Mouse (Mus musculus) adrenal gland, postnatal 25 days (tissue): ENCODE results near the gene Erbb2. TPM values are rescaled to one million over a fixed set of nuclear protein-coding genes. Genes with fewer than 3 reads are reported as not detected.

ENCODE experiments used
- DNase-seq: peaks from one replicate; pipeline ENCODE4 v3.0.0; 2021; ENCODE audit warnings: mixed read lengths
- total RNA-seq: library from RNA; stranded (reverse); gene quantifications from 2 replicates; pipeline ENCODE4 v1.2.3, GENCODE M21; 2021

Gene Erbb2
- total RNA-seq, 1 experiment from 2014 or later, result 6.2 TPM

DNA sequence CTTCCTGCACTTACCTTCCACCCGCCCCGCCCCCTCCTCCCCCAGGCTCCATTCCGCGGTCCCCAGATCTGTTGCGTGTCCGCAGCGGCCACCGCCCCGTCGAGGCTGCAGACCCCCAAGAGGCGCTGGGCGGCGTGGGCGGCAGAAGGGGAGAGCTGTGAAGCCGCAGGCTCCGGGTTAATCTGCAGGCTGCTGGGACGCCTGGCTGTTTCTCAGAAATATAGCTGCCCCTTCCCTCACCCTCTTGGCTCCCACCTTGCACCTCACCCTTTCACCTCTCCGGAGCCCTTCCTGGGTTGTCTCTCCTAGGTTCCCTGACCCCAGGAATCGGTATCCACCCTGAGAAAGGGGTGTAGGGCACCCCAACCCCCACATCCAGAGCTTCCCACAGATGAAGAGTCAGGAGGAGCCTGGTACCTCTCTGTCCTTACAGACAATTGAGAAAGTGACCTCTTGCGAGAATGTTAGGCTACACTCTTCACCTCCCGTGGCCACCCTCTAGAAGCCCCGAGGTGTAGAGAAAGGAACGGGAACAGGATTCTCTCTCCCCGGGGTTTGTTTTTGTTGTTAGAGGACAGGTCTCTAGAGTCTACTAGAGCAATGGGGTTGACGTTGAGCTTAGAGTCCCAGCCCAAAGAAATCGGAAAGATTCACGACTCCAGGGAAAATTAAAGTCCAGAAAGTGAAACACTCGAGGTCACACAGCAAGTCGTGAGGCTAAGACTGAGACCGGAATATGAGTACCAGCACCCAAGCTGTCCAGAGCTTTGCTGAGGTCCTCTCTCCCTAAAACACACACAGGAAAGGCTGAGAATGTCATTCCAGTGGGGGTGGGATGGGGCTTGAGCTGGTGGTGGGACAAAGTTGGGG is 46.1 kb downstream of the Erbb2 start:
- DNase-seq, result no peak

DNA sequence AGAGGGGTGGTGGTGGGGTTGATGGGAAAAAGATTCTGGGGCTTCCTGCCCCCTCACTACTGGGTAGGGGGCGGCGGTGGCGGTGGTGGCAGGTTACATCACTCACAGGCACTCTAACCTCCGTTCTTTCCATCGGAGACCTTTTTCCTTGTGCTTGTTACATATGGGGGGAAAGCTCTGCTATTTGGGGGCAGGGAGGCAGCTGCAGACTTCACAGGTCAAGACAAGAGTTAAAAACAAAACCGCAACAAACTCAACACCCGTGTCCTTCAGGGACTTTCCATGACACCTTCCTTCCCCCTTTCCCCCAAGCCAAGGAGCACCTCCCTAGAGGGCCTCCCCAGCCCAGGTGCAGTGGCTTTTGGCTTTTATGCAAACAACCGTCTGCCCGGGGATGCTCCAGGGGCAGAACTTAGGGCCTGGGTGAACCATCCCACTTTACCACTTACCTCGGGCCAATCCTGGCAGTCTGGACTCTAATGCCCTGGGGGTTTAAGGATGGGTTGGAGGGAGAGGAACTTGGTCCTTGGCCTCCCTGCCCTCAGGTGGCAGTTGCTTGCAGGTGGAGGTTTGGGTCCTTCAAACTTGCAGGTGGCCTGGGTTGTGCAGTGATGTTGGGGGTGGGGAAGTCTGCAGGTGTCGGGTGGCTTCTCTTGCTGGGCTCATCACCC is 46.9 kb downstream of the Erbb2 start:
- no peak for DNase-seq

DNA sequence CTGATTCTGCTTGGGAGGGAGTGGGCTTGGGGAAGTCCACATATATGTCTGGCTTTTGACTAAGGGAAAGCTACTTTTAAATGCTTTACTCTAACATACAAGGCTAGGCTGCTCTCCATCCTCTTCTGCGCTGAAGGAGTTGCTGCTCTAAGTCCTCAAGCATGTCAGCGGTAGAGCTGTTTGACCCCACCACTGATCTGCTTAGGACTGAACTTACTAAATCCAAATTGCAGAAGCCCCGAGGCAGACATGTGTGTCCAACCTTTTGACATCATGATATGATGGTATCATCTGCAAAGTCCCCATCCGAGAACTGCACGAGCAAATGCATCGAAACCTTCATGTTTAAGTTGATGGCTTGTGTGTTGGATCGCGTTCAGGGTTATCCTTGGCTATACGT is 47.6 kb downstream of the Erbb2 start:
- DNase-seq, result no peak

DNA sequence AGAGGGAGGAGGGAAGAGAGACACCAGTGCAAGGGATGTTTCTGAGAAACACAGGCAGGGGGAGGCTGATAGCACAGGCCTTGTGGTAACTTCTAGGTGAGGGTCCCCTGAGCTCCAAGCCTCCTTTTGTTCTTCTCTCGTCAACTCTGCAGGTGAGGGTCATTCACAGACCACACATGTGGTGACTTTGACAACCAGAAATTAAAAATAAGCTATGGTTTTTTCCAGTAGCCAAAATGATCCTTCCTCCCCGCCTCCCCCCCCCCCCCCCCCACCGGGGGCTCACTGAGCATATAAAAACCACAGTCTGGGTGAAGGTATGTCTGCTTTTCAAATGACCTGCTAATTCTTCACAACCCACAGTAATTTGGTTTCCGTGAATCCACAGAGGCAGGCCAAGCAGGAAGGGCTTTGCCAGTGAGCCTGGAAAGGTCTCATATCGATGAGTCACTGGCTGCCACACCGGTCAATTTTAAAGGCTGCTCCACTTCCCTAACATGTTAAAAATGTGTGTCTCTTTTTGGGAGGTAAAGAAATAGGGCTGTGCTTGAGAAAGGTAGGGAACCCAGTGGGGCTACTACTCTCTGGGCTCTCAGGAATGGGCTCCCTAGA is 48.9 kb downstream of the Erbb2 start:
- DNase-seq, result no peak

DNA sequence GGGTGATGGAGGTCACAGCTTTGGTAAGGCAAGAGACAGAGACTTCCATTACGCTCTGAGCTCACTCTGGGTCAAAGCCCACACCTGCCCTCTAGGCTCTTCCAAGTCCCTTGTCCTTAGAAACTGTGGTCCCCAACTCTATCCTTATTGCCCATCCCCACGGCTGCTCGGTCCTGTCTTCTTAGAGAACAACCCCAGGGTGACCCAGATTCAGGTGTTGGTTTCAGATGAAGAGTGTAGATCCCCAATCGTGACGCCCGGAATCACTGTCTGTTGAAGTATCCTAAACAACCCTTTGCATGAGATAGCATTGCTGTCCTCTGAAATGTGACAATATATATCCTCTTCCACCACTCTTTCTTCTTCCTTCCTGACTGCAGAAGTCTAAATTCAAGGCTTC is 50.0 kb downstream of the Erbb2 start:
- no peak for DNase-seq

DNA sequence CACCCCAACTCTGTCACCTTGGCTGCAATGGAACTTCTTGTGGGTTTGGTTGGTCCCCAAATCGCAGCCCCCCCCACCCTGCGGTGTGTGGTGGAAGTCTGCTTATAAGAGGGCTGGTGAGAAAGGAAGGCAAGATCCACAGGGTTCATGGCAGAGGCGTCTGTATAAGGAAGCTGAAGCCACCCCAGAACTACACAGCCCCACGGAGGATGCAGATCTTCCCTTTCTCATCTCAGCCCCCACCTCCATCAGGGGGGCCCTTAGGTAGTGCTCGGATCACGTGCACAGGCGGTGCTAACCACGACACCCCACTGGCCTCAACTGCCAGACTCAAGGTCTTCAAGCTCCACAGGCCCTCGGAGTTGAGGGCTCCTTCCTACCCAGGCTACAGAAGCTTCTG is 51.6 kb downstream of the Erbb2 start:
- no peak for DNase-seq

DNA sequence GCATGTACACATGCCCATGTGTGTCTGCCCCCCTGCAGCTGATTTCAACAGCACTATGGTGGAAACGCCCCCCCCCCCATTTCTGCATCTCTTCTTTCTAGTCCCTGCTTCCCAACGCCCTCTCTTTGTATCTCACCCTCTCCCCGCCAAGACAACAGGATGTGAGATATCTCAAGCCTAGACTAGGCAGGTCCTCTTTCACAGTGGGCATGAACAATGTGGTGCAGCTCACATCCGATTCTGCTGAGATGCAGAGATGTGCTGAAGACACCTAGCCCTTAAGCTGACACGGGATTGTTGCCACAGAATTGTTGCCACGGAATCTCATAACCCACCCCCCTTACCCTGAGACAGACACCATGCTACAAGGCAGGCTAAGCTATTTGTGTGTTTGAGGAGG is 52.2 kb downstream of the Erbb2 start:
- DNase-seq, result no peak

DNA sequence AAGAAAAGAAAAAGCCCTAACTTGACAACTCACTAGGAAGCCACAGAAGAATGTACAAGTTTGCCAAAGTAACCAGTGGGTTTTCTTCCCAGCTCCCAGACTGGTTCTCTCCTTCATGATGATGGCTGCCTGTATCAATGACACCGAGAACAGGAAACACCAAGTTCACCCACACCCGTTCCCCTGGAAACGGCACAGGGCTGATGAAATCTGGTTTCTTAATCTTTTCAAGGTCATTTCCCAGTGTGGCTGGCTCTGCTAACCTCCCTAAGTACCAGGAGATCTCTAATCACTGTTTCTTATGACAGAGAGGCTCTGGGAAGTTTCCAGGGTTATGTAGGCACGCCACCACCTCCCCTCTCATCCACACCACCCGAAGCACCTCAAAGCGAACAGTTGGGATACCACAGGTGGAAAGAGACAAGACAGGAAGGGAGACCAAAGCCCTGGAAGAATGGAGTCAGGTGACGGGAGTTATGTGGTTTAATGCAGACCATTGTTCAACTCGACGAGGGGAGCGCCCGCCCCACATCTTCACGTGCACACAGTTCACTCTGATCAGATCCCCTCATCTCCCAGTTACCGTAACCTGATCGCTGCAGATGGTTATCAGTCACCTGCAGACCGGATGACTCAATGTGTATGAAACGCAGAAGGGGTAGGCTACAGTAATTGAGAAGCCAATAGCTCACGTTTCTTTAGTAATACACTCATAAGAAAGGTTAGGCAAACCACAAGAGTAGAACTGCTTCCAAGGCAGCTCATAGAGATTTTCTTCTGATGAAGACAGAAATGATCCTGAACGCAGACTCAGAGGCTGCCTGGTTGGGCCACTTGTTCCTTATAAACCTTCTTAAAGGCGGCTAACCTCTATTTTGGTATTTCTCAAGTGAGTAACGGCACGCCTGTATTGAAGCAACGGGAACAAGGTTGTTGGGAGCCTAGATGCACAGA is 57.8 kb downstream of the Erbb2 start:
- DNase-seq, result peak; percentile 19

DNA sequence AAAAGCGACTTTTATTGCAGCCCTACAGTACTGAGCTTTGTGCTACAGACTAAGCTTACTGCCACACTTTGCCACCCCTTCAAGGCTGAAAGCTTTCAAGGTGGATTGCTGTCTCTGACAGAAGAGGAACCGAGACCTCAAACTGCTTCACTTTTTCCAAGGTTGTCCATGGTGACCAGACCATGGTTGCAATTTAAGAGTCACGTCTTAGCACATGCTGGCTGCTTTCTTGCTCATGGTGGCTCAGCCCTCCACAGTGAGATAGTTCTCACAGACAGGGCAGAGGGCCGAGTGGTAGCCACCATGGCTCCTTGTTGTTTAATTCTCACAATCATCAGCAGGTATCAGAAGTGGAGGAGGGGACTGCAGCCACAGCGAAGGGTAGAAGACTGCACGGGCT is 58.5 kb downstream of the Erbb2 start:
- DNase-seq, result no peak

DNA sequence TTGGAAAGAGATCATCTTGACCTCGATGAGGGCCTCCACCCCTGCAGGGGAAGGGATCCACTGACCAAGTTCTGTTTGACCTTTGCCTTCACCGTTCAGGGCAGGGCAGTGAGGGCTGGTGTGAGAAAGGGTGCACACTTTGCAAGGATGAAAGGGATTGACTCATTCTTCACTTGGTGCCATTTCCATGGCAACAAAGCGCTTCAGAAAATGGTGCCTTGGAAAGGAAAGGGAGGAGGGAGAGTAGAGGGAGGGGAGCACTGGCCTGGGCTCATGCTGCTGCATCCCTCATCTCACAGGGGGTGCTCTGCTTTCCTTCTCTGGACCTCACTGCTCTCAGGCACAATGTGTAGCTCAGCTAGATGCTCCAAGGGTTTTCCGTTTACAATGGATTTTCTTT is 60.4 kb downstream of the Erbb2 start:
- DNase-seq, result no peak

DNA sequence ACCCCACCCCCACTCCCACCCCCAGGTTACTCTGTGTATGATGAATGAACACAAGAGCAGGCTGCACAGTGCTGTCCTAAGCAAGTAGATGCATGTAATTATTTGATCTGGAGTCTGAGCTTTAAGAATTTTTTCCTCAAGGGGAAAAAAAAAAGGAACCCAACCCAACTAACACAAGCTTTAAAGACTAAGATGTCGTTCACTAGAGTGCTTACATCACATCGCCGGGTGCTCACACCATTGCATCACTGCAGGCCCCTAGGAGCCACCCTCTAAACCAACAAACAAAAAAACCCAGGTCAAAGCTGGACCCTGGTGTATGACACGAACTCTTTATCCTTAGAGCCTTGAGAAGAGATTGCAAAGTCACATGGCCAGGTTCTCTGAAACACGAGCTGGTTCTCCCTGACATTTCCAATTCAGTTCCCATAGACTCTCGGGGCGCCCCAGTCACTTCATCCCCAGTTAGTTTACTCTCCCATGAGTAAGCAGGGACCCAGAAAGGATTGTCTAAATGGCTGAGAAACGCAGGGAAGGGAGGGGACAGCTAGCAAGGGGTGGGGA is 61.7 kb downstream of the Erbb2 start:
- no peak for DNase-seq

DNA sequence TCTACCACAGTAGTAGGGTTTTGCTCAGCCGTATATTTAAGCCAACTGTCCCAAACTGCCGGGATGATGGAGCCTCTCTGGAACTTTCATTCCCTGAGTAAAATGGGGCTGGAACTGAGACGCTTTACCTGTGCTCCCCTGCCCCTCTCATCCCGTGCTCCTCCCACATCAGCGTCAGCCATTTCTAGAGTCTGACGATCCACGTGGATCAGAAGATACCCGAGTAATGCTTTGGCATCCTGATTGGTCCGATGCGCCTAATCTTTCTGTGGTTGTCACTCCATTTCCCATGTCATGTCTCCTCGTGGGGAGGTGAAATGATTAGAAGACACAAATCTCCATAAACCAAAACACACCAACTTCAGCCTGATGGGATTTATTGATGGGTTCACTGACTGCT is 62.7 kb downstream of the Erbb2 start:
- no peak for DNase-seq

DNA sequence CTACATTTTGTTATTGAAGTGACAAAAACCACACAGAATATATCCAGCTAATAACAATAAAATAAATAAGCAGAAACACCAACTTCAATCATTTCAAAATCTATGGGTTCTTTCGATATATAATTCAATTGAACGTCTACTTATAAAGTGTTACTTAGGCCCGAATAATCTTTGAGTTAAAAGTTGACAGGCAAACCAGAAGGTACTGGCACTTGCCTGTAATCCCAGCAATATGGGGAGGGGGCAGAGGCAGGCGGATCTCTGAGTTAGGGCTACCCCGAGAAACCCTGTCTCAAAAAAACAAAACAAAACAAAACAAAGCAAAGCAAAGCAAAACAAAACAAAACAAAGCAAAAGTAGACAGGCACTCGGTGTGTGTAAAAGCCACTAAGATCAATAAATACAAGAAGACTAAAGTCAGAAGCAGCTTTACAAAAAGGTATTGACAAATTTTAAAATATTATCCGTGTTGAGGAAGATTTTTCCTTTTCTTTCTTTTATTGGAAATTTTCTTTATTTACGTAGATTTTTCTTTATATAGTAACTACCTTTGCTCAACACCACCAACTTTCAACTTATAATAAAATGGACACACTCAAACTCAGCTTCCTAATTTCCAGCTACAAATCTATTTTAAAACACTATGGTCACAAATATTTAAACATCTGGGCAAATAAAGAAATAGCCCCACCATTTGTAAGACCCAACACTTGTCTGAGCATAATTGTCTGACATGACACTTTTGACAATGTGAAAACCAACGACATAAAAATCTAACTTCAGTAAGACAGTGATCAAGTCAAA is 63.6 kb downstream of the Erbb2 start:
- no peak for DNase-seq

DNA sequence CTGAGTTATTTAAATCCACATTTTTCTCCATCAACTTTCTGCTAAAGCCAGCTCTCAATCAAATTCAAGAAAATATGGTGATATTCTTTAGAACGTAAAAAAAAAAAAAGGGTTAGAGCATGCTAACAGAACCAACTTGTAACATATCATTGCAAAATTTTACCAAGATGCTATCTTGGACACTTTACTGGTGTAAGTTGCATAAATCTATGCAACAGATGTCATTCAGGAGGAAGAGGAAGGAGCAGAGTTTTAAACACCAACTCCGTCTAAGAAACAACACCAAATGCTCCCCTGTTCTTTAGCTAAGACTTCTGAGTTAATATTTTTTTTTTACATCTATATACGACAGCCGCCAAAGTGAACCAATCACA is 64.2 kb downstream of the Erbb2 start:
- no peak for DNase-seq

DNA sequence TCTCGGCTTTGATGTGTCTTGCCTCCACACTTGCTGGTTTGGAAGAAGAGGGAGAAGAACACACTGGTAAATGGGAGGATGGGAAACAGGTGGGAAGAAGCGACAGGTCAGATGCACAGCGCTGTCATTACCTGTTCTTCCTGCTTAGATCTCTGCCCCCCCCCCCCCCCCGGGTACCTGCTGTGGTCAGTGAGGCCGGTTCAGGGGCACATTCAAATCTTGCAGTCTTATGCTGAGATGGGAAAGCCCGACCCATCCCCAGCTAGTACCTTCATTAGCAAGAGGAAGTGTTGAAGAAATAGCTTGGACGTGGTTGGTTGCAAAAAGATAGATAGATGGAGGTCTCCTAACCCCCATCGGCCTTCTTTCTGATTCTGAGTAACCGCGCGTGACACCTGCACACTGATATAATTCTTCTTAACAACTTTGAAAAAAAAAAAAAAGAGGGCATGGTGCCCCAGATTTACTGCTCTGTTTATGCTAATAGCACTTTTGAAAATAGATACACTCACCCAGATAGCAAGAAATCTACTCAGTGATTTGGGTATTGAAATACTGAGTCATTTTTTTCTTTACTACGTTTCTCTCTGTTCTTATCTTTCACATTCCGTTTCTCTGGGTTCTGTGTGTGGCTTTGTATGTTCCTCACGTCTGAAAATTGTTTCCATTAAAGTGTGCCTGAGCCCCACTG is 64.9 kb downstream of the Erbb2 start:
- DNase-seq, result no peak

DNA sequence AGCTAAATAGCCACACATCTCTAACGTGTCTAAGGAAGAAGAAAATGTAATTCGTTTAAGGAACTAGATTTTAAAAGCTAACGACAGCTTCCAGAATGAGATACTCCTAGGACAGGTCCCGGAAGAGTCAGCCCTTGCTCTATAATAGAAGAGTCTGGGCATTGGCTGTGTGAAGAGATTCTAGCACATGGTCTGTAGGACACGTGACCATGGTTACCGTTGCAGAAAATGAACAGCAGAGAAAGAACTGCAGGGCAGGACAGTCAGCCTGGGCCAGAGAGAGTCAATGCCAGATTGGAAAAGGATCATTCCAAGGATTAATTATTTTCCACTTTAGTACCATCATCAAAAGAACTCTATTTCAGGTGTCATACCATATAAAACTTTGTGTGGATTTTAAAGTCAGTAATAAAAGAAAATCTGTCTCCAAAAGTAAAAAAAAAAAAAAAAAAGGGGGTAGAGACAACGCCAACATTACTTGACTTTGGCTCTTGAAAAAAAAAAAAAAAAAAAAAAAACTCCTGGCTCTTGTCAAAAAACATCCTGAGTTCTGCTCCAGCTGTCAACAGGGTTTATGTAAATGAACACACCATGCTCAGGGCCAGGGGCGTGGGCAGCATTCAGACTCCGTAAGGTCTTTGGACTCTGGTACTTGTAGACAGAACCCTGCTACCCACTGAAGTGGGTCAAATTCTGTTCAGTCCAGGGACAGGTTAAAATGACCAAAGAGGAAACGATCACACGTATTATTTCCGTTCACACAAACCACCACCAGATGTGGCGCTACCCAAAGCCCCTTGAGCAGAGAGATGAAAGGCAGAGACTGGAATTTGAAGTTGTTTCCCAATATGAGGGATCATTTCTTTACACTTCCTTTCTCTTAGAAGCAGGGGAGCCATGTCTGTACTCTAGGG is 67.0 kb downstream of the Erbb2 start:
- no peak for DNase-seq

DNA sequence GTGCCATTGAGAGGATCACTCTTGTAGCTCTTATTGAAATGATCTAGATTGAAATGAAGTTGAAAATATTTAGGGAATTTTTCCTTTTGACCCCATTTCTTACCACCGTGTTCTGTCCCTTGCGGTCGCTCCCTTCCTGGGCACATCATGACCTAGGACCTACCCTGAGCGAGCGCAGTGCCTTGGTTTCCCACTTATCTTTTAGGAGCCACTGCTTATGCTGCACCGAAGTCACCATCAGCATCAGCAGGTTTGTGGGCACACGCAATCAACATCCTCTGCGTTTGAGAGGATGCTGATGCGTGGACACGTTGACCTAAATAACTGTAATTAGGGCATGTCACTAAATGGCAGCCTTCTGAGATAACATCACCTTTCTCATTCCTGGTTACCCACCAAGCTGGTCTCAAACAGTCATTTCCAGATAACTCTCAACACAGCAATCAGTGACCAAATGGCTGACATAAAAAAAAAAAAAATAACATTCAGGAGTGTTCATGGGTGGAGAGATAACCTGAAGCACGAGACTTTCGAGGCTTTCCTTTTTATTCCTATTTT is 67.7 kb downstream of the Erbb2 start:
- DNase-seq, result no peak

DNA sequence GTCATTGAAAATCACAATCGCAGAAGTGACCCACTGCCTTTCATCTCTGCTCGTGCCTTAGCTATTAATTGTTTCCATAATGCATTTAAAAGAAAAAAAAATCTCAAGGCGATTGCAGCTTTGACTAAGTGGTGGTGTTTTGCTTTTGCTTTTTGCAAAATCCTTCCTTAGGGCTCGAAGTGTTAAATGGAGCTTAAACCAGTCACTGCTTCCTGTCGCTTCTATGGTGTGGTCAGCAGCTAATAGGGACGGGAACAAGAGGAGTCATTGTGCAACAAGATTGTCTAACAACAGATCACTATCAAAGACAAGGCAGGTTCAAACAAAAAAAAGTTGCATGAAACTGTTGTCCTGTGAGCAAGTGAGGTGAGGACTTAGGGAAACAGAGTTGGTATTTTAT is 69.0 kb downstream of the Erbb2 start:
- DNase-seq, result no peak

DNA sequence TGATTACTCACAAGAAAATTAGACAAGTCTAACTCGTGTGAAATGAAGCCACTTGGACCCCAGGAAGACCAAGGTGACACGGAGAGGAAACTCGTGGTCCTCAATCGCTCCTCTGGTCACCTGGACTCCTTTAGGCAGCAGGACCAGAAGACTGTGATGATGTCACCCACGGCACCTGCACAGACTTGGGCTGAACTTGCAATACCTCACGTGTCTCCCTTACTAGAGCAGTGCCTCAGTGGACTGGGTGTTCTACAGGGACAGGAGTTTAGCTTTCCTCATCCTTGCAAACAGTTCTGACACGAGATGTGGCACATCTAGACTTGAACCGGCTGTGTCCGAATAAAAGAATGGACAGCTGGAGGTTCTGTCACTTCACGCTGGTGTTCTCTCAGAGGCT is 69.8 kb downstream of the Erbb2 start:
- no peak for DNase-seq
